Mouse (Mus musculus) leukemia stem cell, adult 10-12 weeks (primary cell): ENCODE data around the gene Krt81. TPM values are rescaled to one million over a fixed set of nuclear protein-coding genes. Genes with fewer than 3 reads are reported as not detected.

Experiments used
- polyA plus RNA-seq: library from polyadenylated mRNA; stranded (reverse); fragments of >175 nt; gene quantifications from 2 replicates; pipeline ENCODE4 v1.2.3, GENCODE M21; 2012; ENCODE audit warnings: low replicate concordance

The Krt81 gene
- not detected in 2 replicates for polyA plus RNA-seq

DNA sequence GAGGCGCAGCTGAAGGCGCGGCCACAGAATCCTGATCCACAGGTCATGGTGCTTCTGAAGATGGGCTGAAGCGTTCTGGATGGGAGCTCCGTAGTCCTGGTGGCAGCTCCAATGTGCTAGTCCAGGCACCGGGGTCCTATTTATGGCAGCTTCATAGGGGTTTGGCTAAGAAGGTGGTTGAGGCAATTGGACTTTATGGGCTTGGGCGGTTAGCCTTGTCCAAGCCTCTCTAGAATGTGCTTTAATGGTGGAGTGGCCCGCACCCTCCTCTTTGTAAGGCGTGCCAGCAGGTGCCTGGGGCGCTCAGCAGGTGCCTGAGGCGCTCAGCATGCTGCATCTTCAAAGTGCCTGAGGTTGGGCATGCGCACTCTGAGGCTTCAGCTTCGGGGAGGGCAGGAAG, at the start of gene Krt81:
Gene Krt81 (minus strand): TSS at position 101 of the 400 bp plus-strand sequence.

DNA sequence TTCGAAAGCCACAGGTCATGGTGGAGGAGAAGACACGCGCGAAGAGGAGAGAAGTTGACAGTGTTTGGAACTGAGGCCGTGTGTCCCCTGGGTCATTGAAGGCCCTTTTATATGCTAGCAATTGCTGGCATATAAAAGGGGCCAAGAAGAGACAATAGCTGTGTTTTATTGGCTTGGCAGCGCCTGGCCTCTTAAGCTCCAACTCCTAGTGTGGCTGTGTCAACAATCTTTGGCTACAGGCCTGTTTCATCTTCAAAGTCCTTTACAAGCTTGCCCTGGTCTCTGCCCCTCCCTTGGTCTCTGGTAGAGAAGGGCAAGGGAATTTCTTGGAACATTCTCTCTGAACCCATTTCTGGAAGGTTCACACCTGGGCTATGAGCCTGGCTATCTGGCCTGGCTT, 27.9 kb upstream of the Krt81 start, which contains the start of gene Krt83:
Gene Krt83 (minus strand): TSS at position 82 of the 400 bp plus-strand sequence.

DNA sequence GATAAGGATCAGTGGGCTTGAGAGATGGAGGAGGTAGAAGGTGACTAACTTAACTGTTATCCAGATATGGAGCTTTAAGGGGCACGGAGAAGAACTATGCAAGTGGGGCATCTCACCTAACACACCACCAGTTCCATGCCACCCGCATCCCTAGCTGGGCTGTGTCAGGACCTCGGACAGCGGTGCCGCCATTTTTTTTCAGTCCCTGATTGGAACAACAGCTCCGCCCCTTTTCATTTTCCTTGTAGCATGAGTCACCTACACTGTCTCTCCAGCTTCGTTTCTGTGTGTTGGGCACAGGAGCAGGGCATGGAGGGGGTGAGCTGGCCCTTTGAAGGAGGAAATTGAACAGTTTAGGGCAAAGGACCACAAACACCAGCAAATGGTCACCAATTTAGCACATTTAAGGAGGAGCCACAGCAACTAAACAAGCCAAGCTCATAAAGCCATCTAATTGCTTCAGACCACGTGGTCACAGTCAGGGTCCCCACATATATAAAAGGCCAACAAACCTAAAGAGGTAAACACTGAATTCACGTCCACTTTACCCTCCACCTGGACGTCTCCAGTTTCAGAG, 9.5 kb upstream of the Krt81 start, which contains the start of gene Krt86:
Gene Krt86 (plus strand): TSS at position 527 of the 577 bp plus-strand sequence.

DNA sequence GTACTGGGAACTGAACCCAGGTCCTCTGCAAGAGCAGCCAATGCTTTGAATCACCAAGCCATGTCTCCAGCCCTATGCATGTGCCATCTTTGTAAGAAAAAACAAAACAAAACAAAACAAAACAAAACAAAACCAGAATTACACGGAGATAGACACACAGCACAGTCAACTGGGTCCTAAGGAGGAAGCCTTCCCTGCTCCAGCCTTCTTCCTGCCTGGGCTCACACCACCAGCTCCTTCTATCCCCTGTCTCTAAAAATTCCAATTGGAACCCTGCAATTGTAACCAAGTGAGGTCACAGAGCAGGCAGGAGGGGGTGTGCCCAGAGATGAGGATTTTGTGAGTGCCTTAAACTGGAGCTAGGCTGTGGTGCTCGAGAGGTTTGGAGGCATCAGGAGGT, 16.1 kb downstream of the Krt81 start, which contains the start of gene Krt88:
Gene Krt88 (plus strand): TSS at position 301 of the 400 bp plus-strand sequence.

DNA sequence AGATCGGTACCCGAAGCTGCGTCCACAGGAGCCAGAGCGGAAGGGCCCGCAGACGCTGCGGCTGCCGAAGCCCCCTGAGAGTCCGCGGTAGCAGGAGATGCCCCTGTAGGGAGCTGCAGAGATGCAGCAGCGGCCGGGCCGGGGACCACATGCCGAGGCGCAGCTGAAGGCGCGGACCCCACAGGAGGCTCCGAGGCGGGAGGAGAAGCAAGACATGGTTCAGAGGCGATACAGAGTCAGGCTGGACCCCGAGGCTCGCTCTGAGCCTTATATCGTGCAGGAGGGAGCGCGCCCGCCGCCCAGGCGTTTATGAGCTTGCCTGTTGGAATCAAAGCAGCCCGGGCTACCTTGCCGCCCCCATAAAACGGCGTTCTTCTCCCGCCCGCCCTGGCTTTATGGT, 25.0 kb downstream of the Krt81 start, which contains the start of gene Krt87:
Gene Krt87 (minus strand): TSS at position 250 of the 400 bp plus-strand sequence.

DNA sequence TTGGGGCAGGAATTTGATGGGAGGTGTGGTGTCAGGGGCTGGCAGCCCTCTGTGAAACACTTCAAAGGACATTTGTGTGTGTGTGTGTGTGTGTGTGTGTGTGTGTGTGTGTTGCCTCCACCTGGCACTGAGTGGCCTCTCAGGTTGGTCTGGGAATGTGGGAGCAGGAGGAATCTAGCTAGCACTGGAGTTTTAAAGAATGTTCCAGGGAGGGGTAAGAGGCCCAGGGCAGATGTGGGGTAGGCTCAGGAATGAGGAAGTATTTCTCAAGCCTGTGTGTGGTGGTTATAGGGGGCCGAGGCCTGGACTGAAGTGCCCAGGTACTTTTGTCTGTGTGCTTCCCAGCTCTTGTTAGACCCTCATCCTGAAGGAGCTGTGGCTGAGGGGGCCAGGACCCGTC, 52.8 kb downstream of the Krt81 start, which contains the start of gene Krt7:
Gene Krt7 (plus strand): TSS at position 269 of the 400 bp plus-strand sequence.

Other genes with a start within 250 kb of the Krt81 start
- 1.2 and 3.3 TPM in 2 replicates for gene Grasp, start 239.6 kb downstream of the Krt81 start, polyA plus RNA-seq
- gene Nr4a1, start 209.5 kb downstream of the Krt81 start, polyA plus RNA-seq, result 10.4 and 12.2 TPM in 2 replicates
- gene Atg101, start 179.5 kb downstream of the Krt81 start, polyA plus RNA-seq, result 29.8 and 32.9 TPM in 2 replicates
- gene 6030408B16Rik, start 170.5 kb downstream of the Krt81 start, polyA plus RNA-seq, result not detected in 2 replicates
- 1.4 and 1.5 TPM in 2 replicates for gene Krt80, start 93.6 kb downstream of the Krt81 start, polyA plus RNA-seq
- gene Krt7, start 52.7 kb downstream of the Krt81 start, polyA plus RNA-seq, result 0.35 and 0.40 TPM in 2 replicates
- not detected in 2 replicates for gene Krt87, start 24.9 kb downstream of the Krt81 start, polyA plus RNA-seq
- not detected in 2 replicates for gene Krt88, start 16.0 kb downstream of the Krt81 start, polyA plus RNA-seq
- gene Krt86, start 9.7 kb upstream of the Krt81 start, polyA plus RNA-seq, result not detected in 2 replicates
- 0.23 TPM in 1 of 2 replicates, not detected in the other for gene Krt83, start 27.8 kb upstream of the Krt81 start, polyA plus RNA-seq
- gene Gm49425, start 53.5 kb upstream of the Krt81 start, polyA plus RNA-seq, result not detected in 2 replicates
- gene Krt84, start 69.1 kb upstream of the Krt81 start, polyA plus RNA-seq, result not detected in 2 replicates
- gene Krt82, start 86.9 kb upstream of the Krt81 start, polyA plus RNA-seq, result not detected in 2 replicates
- not detected in 2 replicates for gene Krt90, start 99.2 kb upstream of the Krt81 start, polyA plus RNA-seq
- not detected in 2 replicates for gene Krt75, start 110.2 kb upstream of the Krt81 start, polyA plus RNA-seq
- gene Gm5414, start 164.4 kb upstream of the Krt81 start, polyA plus RNA-seq, result not detected in 2 replicates
- not detected in 2 replicates for gene Gm5478, start 183.6 kb upstream of the Krt81 start, polyA plus RNA-seq
- not detected in 2 replicates for gene Krt6b, start 216.5 kb upstream of the Krt81 start, polyA plus RNA-seq
- not detected in 2 replicates for gene Krt6a, start 230.6 kb upstream of the Krt81 start, polyA plus RNA-seq
- not detected in 2 replicates for gene Krt5, start 249.1 kb upstream of the Krt81 start, polyA plus RNA-seq